Mouse (Mus musculus): ENCODE results near the gene Rmdn3.

- TF ChIP-seq POLR2A (IDR thresholded peaks at IDR 0.05; ENCODE audit: borderline replicate concordance, extremely low read depth, low read depth, low read length) (no peak), CTCF (IDR thresholded peaks at IDR 0.05; ENCODE audit: insufficient read depth, low read length) (no peak)
Observed at GRCm38 (mm10) chr2:119175614-119176013, 18.8 kb upstream of the Rmdn3 start.
